ENCODE assay signal across 8 mouse cellular contexts in the genomic region with DNA sequence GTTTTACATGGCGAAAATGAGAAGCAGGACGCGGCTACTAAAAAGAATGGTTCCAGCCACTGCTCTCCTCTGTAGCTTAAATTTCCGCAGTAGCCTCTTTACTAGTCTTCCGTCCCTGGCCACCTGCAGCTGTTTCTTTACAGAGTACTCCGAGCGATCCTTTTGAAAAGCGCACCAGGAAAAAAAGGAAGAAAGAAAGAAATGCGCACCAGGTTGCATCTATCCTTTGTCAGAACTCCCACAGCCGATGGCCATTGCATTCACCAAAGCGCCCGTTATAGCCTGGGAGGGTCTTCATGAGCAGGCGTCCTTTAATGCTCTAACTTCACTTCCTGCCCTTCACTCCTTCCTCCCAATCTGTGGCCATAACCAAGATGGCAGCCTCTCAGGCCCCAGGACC. TPM values are rescaled to one million over a fixed set of nuclear protein-coding genes. Genes with fewer than 3 reads are reported as not detected.
DNase-seq lines count a peak whose midpoint lies in the region; ATAC-seq and TF ChIP-seq lines count a peak whose summit lies in the region.

A gene (minus strand): TSS at position 354 of the 400 bp plus-strand sequence.

- peaks cover 77% of the 10 kb centered on the region for H3K27me3 ChIP-seq in E14TG2a.4 (ENCODE audit: insufficient read depth, low read length)
- H3K27me3 ChIP-seq in hindbrain, embryonic 11.5 days (ENCODE audit: control insufficient read depth, insufficient read depth, low read length): peaks cover 15% of the 10 kb centered on the region
- H3K27me3 ChIP-seq in liver, embryonic 13.5 days: peaks cover 66% of the 10 kb centered on the region

- H3K9ac ChIP-seq in hindbrain, embryonic 11.5 days (ENCODE audit: low read depth, low read length): peak within 1 kb of the TSS; percentile 79
- H3K9ac ChIP-seq in liver, embryonic 13.5 days: no peak within 1 kb of the TSS

- H3K36me3 ChIP-seq in E14TG2a.4 (ENCODE audit: insufficient read depth, low read length): no peaks in the 10 kb centered on the region
- no peaks in the 10 kb centered on the region for H3K36me3 ChIP-seq in hindbrain, embryonic 11.5 days (ENCODE audit: control insufficient read depth, insufficient read depth, low read length)
- no peaks in the 10 kb centered on the region for H3K36me3 ChIP-seq in liver, embryonic 13.5 days

- H3K4me3 ChIP-seq in gastrocnemius, adult 2 months: peak within 1 kb of the TSS; percentile 50
- peak within 1 kb of the TSS; percentile 90 for H3K4me3 ChIP-seq in E14TG2a.4 (replicated peaks; ENCODE audit: low read length)
- peak within 1 kb of the TSS; percentile 54 for H3K4me3 ChIP-seq in hindbrain, embryonic 11.5 days (ENCODE audit: low read depth, low read length)
- peak within 1 kb of the TSS; percentile 49 for H3K4me3 ChIP-seq in liver, embryonic 13.5 days (replicated peaks)

- no peak within 1 kb of the TSS for H3K27ac ChIP-seq in gastrocnemius, adult 2 months
- peak within 1 kb of the TSS; percentile 78 for H3K27ac ChIP-seq in hindbrain, embryonic 11.5 days (ENCODE audit: low read depth, low read length)
- H3K27ac ChIP-seq in liver, embryonic 13.5 days: no peak within 1 kb of the TSS

- ATAC-seq in hindbrain, embryonic 11.5 days (ENCODE audit: low FRiP score): no peak
- no peak for ATAC-seq in liver, embryonic 13.5 days (ENCODE audit: low read depth)

- H3K4me1 ChIP-seq in E14TG2a.4 (replicated peaks; ENCODE audit: low read depth, low read length): peaks cover 26% of the 10 kb centered on the region
- H3K4me1 ChIP-seq in hindbrain, embryonic 11.5 days (replicated peaks; ENCODE audit: control insufficient read depth, insufficient read depth, low read length): no peaks in the 10 kb centered on the region
- peaks cover 7% of the 10 kb centered on the region for H3K4me1 ChIP-seq in liver, embryonic 13.5 days (replicated peaks)

- intact Hi-C loops in gastrocnemius, adult 2 months (cut with DNase I): no loop called here

- H3K4me2 ChIP-seq in hindbrain, embryonic 11.5 days (replicated peaks; ENCODE audit: low read depth, low read length): peak within 1 kb of the TSS; percentile 58
- peak within 1 kb of the TSS; percentile 66 for H3K4me2 ChIP-seq in liver, embryonic 13.5 days

- no peak for DNase-seq in gastrocnemius, adult 2 months
- DNase-seq in gastrocnemius, adult 18-20 months (ENCODE audit: low spot score): no peak
- peak; percentile 43 for DNase-seq in hindbrain, embryonic 11.5 days (ENCODE audit: low spot score)
- DNase-seq in liver, embryonic 13.5 days: no peak
- no peak for DNase-seq in adrenal gland, postnatal 14 days
- no peak for DNase-seq in urinary bladder, postnatal 4 days (ENCODE audit: low spot score in 2 of 2)
- no peak for DNase-seq in right cerebral cortex, postnatal 10 days (ENCODE audit: low spot score in 2 of 2)

- 0 out of 2 replicates have a peak, but pooled peaks cover 3% of the 10 kb centered on the region for H3K9me3 ChIP-seq in E14TG2a.4 (ENCODE audit: low read length)
- H3K9me3 ChIP-seq in hindbrain, embryonic 11.5 days (ENCODE audit: control insufficient read depth, low read length): no peaks in the 10 kb centered on the region
- H3K9me3 ChIP-seq in liver, embryonic 13.5 days (replicated peaks): no peaks in the 10 kb centered on the region

- no peak for TF ChIP-seq CTCF in gastrocnemius, adult 2 months (IDR thresholded peaks at IDR 0.05)
- no peak for TF ChIP-seq CTCF in E14TG2a.4 (conservative IDR thresholded peaks at IDR 0.05; ENCODE audit: low read length)

- WGBS in hindbrain, embryonic 11.5 days: 4% methylated on average over 13 of the region's 13 CpGs
- 15% methylated on average over 13 of the region's 13 CpGs for WGBS in liver, embryonic 13.5 days (ENCODE audit: insufficient replicate concordance)

RNA-seq across cellular contexts. Expression of the gene that starts here (rescaled TPM):
- total RNA-seq in gastrocnemius, adult 2 months (2021): not detected
- total RNA-seq in gastrocnemius, adult 18-20 months (2021): not detected
- polyA plus RNA-seq in hindbrain, embryonic 11.5 days (2014; fragmentation: Nextera tagmentation; extraction: Ambion mirVana): 27.9 and 28.2 TPM in 2 replicates
- 0.05 and 0.10 TPM in 2 replicates for polyA plus RNA-seq in liver, embryonic 13.5 days (2015; fragmentation: Nextera tagmentation; extraction: Ambion mirVana)
- total RNA-seq in adrenal gland, postnatal 14 days (2021): 0.90 and 1.4 TPM in 2 replicates

Comparison
In these comparisons a context has a peak if more than half of its experiments do, and no peak if none do; other contexts are left out.
1. RNA of the gene that starts here (polyA plus RNA-seq): 27.9 to 28.2 TPM in hindbrain, embryonic 11.5 days; 0.05 to 0.10 TPM in liver, embryonic 13.5 days; every median in the first group is over 10 times any median in the second.
2. Peak in every context shown above with its lines, with median percentiles within 50 percentile points of each other: H3K4me3 ChIP-seq.